Mouse (Mus musculus): Measurements from ENCODE around the gene Klk4. TPM values are rescaled to one million over a fixed set of nuclear protein-coding genes. Genes with fewer than 3 reads are reported as not detected.

Gene Klk4
- not detected in 2 replicates for polyA plus RNA-seq (2012)

- no peak within 1 kb of the TSS for H3K4me3 ChIP-seq (replicated peaks)
- H3K27me3 ChIP-seq (ENCODE audit: control insufficient read depth): no peaks in the 10 kb centered on the region
- no peaks in the 10 kb centered on the region; the same call in 1 of the 2 replicates for H3K9me3 ChIP-seq (ENCODE audit: control insufficient read depth, low read length)
- H3K36me3 ChIP-seq (ENCODE audit: control insufficient read depth): no peaks in the 10 kb centered on the region
- no peak for TF ChIP-seq GATA1 (IDR thresholded peaks at IDR 0.05; ENCODE audit: low read length)
- TF ChIP-seq TAL1 (IDR thresholded peaks at IDR 0.05; ENCODE audit: low read length): no peak
- H3K4me1 ChIP-seq (ENCODE audit: control insufficient read depth): no peaks in the 10 kb centered on the region
These were observed at the start of gene Klk4 for GRCm38 (mm10) chr7:43880912-43881311. Klk4 (plus strand) TSS chr7:43881160.

DNA sequence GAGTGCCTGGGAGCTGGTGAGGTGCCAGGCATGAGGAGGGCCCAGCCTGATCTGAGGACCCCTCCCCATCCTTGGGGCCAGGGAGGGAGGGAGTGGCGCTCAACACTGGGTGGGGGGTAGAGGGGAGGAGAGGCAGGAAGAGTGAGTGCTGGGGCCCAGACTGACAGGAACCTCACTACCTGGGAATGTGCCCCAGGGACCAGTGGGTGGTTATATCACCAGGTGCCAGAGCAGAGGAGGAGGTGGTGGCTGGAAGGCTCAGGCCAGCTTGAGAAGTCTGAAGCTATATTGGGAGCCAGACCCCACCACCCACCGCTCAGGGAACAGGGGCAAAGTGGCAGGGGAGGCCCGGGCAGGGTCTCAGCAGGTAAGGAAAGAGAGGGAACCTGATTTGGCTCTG lies 39.3 kb upstream of the Klk4 start, which contains the start of gene Klk5:
Gene Klk5 (plus strand): TSS at position 271 of the 400 bp plus-strand sequence.
- H3K9me3 ChIP-seq (ENCODE audit: control insufficient read depth, low read length): peaks cover 5% of the 10 kb centered on the region; the same call in 1 of the 2 replicates
- no peak within 1 kb of the TSS for H3K4me3 ChIP-seq (replicated peaks)
- TF ChIP-seq TAL1 (IDR thresholded peaks at IDR 0.05; ENCODE audit: low read length): no peak
- no peak for TF ChIP-seq GATA1 (IDR thresholded peaks at IDR 0.05; ENCODE audit: low read length)
- H3K36me3 ChIP-seq (ENCODE audit: control insufficient read depth): no peaks in the 10 kb centered on the region
- no peaks in the 10 kb centered on the region for H3K27me3 ChIP-seq (ENCODE audit: control insufficient read depth)
- no peaks in the 10 kb centered on the region for H3K4me1 ChIP-seq (ENCODE audit: control insufficient read depth)

- H3K27me3 ChIP-seq (ENCODE audit: control insufficient read depth): no peaks in the 10 kb centered on the region
- H3K36me3 ChIP-seq (ENCODE audit: control insufficient read depth): no peaks in the 10 kb centered on the region
- no peaks in the 10 kb centered on the region for H3K4me1 ChIP-seq (ENCODE audit: control insufficient read depth)
- H3K4me3 ChIP-seq (replicated peaks): no peak overlapping the region
- TF ChIP-seq GATA1 (IDR thresholded peaks at IDR 0.05; ENCODE audit: low read length): no peak
- no peak for TF ChIP-seq TAL1 (IDR thresholded peaks at IDR 0.05; ENCODE audit: low read length)
- H3K9me3 ChIP-seq (ENCODE audit: control insufficient read depth, low read length): peaks cover 10% of the 10 kb centered on the region
These were observed 37.2 kb upstream of the Klk4 start for GRCm38 (mm10) chr7:43843801-43844200.

- no peaks in the 10 kb centered on the region for H3K4me1 ChIP-seq (ENCODE audit: control insufficient read depth)
- peaks cover 7% of the 10 kb centered on the region for H3K9me3 ChIP-seq (ENCODE audit: control insufficient read depth, low read length)
- no peak overlapping the region for H3K4me3 ChIP-seq (replicated peaks)
- no peaks in the 10 kb centered on the region for H3K27me3 ChIP-seq (ENCODE audit: control insufficient read depth)
- no peaks in the 10 kb centered on the region for H3K36me3 ChIP-seq (ENCODE audit: control insufficient read depth)
- TF ChIP-seq GATA1 (IDR thresholded peaks at IDR 0.05; ENCODE audit: low read length) (no peak), TAL1 (IDR thresholded peaks at IDR 0.05; ENCODE audit: low read length) (no peak)
These were observed 29.3 kb upstream of the Klk4 start for GRCm38 (mm10) chr7:43851616-43852015.

- H3K27me3 ChIP-seq (ENCODE audit: control insufficient read depth): no peaks in the 10 kb centered on the region
- H3K9me3 ChIP-seq (ENCODE audit: control insufficient read depth, low read length): peaks cover 5% of the 10 kb centered on the region
- no peaks in the 10 kb centered on the region for H3K4me1 ChIP-seq (ENCODE audit: control insufficient read depth)
- no peaks in the 10 kb centered on the region for H3K36me3 ChIP-seq (ENCODE audit: control insufficient read depth)
- no peak overlapping the region for H3K4me3 ChIP-seq (replicated peaks)
- TF ChIP-seq TAL1 (IDR thresholded peaks at IDR 0.05; ENCODE audit: low read length) (no peak), GATA1 (IDR thresholded peaks at IDR 0.05; ENCODE audit: low read length) (no peak)
These were observed 26.1 kb upstream of the Klk4 start for GRCm38 (mm10) chr7:43854642-43855380.

- no peak overlapping the region for H3K4me3 ChIP-seq (replicated peaks)
- H3K36me3 ChIP-seq (ENCODE audit: control insufficient read depth): no peaks in the 10 kb centered on the region
- no peaks in the 10 kb centered on the region for H3K4me1 ChIP-seq (ENCODE audit: control insufficient read depth)
- H3K9me3 ChIP-seq (ENCODE audit: control insufficient read depth, low read length): peaks cover 5% of the 10 kb centered on the region
- no peak for TF ChIP-seq GATA1 (IDR thresholded peaks at IDR 0.05; ENCODE audit: low read length)
- no peak for TF ChIP-seq TAL1 (IDR thresholded peaks at IDR 0.05; ENCODE audit: low read length)
- H3K27me3 ChIP-seq (ENCODE audit: control insufficient read depth): no peaks in the 10 kb centered on the region
These were observed 25.3 kb upstream of the Klk4 start for GRCm38 (mm10) chr7:43855709-43856108.

DNA sequence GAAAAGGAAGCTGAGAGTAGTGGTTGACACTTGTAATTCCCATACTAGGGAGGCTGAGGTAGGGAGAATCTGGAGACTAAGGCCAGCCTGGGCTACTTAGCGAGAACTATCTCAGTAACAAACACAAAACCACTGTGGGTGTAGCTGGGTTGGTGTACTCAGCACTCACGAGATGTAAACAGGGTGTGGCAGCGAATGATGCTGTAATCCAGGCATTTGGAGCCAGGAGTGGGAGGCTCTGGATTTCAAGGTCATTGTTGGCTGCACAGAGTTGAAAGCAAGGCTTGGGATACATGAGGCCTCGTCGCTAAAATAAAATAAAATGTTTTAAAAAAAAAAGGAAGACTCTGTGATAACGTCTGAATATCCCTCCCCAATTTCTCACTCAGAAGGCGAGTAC lies 24.7 kb upstream of the Klk4 start:
- TF ChIP-seq TAL1 (IDR thresholded peaks at IDR 0.05; ENCODE audit: low read length) (no peak), GATA1 (IDR thresholded peaks at IDR 0.05; ENCODE audit: low read length) (no peak)
- Histone ChIP-seq H3K27me3 (ENCODE audit: control insufficient read depth) (no peaks in the 10 kb centered on the region), H3K4me3 (replicated peaks) (no peak overlapping the region), H3K4me1 (ENCODE audit: control insufficient read depth) (no peaks in the 10 kb centered on the region), H3K9me3 (ENCODE audit: control insufficient read depth, low read length) (peaks cover 5% of the 10 kb centered on the region), H3K36me3 (ENCODE audit: control insufficient read depth) (no peaks in the 10 kb centered on the region)

- H3K4me1 ChIP-seq (ENCODE audit: control insufficient read depth): no peaks in the 10 kb centered on the region
- H3K27me3 ChIP-seq (ENCODE audit: control insufficient read depth): no peaks in the 10 kb centered on the region
- no peak overlapping the region for H3K4me3 ChIP-seq (replicated peaks)
- TF ChIP-seq TAL1 (IDR thresholded peaks at IDR 0.05; ENCODE audit: low read length): no peak
- no peak for TF ChIP-seq GATA1 (IDR thresholded peaks at IDR 0.05; ENCODE audit: low read length)
- H3K9me3 ChIP-seq (ENCODE audit: control insufficient read depth, low read length): peaks cover 3% of the 10 kb centered on the region
- no peaks in the 10 kb centered on the region for H3K36me3 ChIP-seq (ENCODE audit: control insufficient read depth)
These were observed 23.5 kb upstream of the Klk4 start for GRCm38 (mm10) chr7:43857501-43857900.

- Histone ChIP-seq H3K36me3 (ENCODE audit: control insufficient read depth) (no peaks in the 10 kb centered on the region), H3K27me3 (ENCODE audit: control insufficient read depth) (no peaks in the 10 kb centered on the region), H3K4me1 (ENCODE audit: control insufficient read depth) (no peaks in the 10 kb centered on the region), H3K9me3 (ENCODE audit: control insufficient read depth, low read length) (peaks cover 2% of the 10 kb centered on the region; the same call in 1 of the 2 replicates), H3K4me3 (replicated peaks) (no peak overlapping the region)
- TF ChIP-seq GATA1 (IDR thresholded peaks at IDR 0.05; ENCODE audit: low read length): no peak
- TF ChIP-seq TAL1 (IDR thresholded peaks at IDR 0.05; ENCODE audit: low read length): no peak
These were observed 20.5 kb upstream of the Klk4 start for GRCm38 (mm10) chr7:43860411-43860810.

Measured in erythroblast, embryonic 14.5 days (primary cell).